8 mouse cellular contexts compared by ENCODE assay signal in genomic region chr13:112799721-112800241, GRCm38 (mm10). TPM values are rescaled to one million over a fixed set of nuclear protein-coding genes. Genes with fewer than 3 reads are reported as not detected.
DNase-seq lines count a peak whose midpoint lies in the region; ATAC-seq and TF ChIP-seq lines count a peak whose summit lies in the region.

No protein-coding gene starts in this region.

- no peak for DNase-seq in hindbrain, embryonic 11.5 days (ENCODE audit: low spot score)
- no peak for DNase-seq in midbrain, postnatal 0 days (ENCODE audit: low spot score)
- no peak for DNase-seq in yolk sac, embryonic 10.5 days (ENCODE audit: low spot score)
- DNase-seq in lung, postnatal 10 days, result no peak
- no peak for DNase-seq in layer of hippocampus, postnatal 36 days

- no peaks in the 10 kb centered on the region for H3K27me3 ChIP-seq in hindbrain, embryonic 13.5 days
- H3K27me3 ChIP-seq in hindbrain, embryonic 11.5 days (ENCODE audit: control insufficient read depth, insufficient read depth, low read length), result no peaks in the 10 kb centered on the region
- H3K27me3 ChIP-seq in ES-Bruce4 (ENCODE audit: control insufficient read depth, insufficient read depth, low read length, poor library complexity, severe bottlenecking), result no peaks in the 10 kb centered on the region
- no peaks in the 10 kb centered on the region for H3K27me3 ChIP-seq in embryonic facial prominence, embryonic 12.5 days
- H3K27me3 ChIP-seq in midbrain, postnatal 0 days (ENCODE audit: insufficient read depth, low read length), result no peaks in the 10 kb centered on the region

- TF ChIP-seq POLR2A in ES-Bruce4 (IDR thresholded peaks at IDR 0.05; ENCODE audit: insufficient read depth, low read length), result no peak

- H3K36me3 ChIP-seq in hindbrain, embryonic 13.5 days, result no peaks in the 10 kb centered on the region
- no peaks in the 10 kb centered on the region for H3K36me3 ChIP-seq in hindbrain, embryonic 11.5 days (ENCODE audit: control insufficient read depth, insufficient read depth, low read length)
- H3K36me3 ChIP-seq in ES-Bruce4 (ENCODE audit: control insufficient read depth, insufficient read depth, low read length, poor library complexity, severe bottlenecking), result no peaks in the 10 kb centered on the region
- no peaks in the 10 kb centered on the region for H3K36me3 ChIP-seq in embryonic facial prominence, embryonic 12.5 days
- no peaks in the 10 kb centered on the region for H3K36me3 ChIP-seq in midbrain, postnatal 0 days (ENCODE audit: insufficient read depth, low read length)

- no peak overlapping the region for H3K9ac ChIP-seq in hindbrain, embryonic 13.5 days
- no peak overlapping the region for H3K9ac ChIP-seq in hindbrain, embryonic 11.5 days (ENCODE audit: low read depth, low read length)
- H3K9ac ChIP-seq in ES-Bruce4 (ENCODE audit: low read depth, poor library complexity, severe bottlenecking), result peak overlapping the region; percentile 47
- H3K9ac ChIP-seq in embryonic facial prominence, embryonic 12.5 days, result no peak overlapping the region
- no peak overlapping the region for H3K9ac ChIP-seq in midbrain, postnatal 0 days (replicated peaks; ENCODE audit: low read length, poor library complexity, severe bottlenecking)

- no peaks in the 10 kb centered on the region for H3K9me3 ChIP-seq in hindbrain, embryonic 13.5 days
- H3K9me3 ChIP-seq in hindbrain, embryonic 11.5 days (ENCODE audit: control insufficient read depth, low read length), result no peaks in the 10 kb centered on the region
- no peaks in the 10 kb centered on the region for H3K9me3 ChIP-seq in ES-Bruce4 (replicated peaks; ENCODE audit: control insufficient read depth, insufficient read depth, low read length, poor library complexity, severe bottlenecking)
- H3K9me3 ChIP-seq in embryonic facial prominence, embryonic 12.5 days, result no peaks in the 10 kb centered on the region
- H3K9me3 ChIP-seq in midbrain, postnatal 0 days (ENCODE audit: low read length), result no peaks in the 10 kb centered on the region

- peak overlapping the region; percentile 97; the same call in 1 of the 2 replicates for H3K27ac ChIP-seq in hindbrain, embryonic 13.5 days
- no peak overlapping the region for H3K27ac ChIP-seq in hindbrain, embryonic 11.5 days (ENCODE audit: low read depth, low read length)
- peak overlapping the region; percentile 94 for H3K27ac ChIP-seq in ES-Bruce4 (ENCODE audit: insufficient read depth, low read length)
- no peak overlapping the region; the same call in 1 of the 2 replicates for H3K27ac ChIP-seq in embryonic facial prominence, embryonic 12.5 days
- H3K27ac ChIP-seq in midbrain, postnatal 0 days (ENCODE audit: low read depth, low read length), result no peak overlapping the region

- ATAC-seq in hindbrain, embryonic 13.5 days (ENCODE audit: low FRiP score), result no peak
- ATAC-seq in hindbrain, embryonic 11.5 days (ENCODE audit: low FRiP score), result no peak
- no peak for ATAC-seq in embryonic facial prominence, embryonic 12.5 days (ENCODE audit: insufficient number of reproducible peaks, insufficient read depth, low FRiP score, low TSS enrichment)
- ATAC-seq in midbrain, postnatal 0 days (ENCODE audit: low FRiP score), result no peak

- no peak for TF ChIP-seq CTCF in ES-Bruce4 (IDR thresholded peaks at IDR 0.05; ENCODE audit: low read depth, low read length)
- no peak for TF ChIP-seq CTCF in midbrain, postnatal 0 days (IDR thresholded peaks at IDR 0.05)

- peaks cover 23% of the 10 kb centered on the region for H3K4me1 ChIP-seq in hindbrain, embryonic 13.5 days (replicated peaks)
- H3K4me1 ChIP-seq in hindbrain, embryonic 11.5 days (replicated peaks; ENCODE audit: control insufficient read depth, insufficient read depth, low read length), result no peaks in the 10 kb centered on the region
- H3K4me1 ChIP-seq in ES-Bruce4 (ENCODE audit: control insufficient read depth, insufficient read depth, low read length), result peaks cover 7% of the 10 kb centered on the region
- peaks cover 6% of the 10 kb centered on the region; the same call in 1 of the 2 replicates for H3K4me1 ChIP-seq in embryonic facial prominence, embryonic 12.5 days
- H3K4me1 ChIP-seq in midbrain, postnatal 0 days (ENCODE audit: insufficient read depth, low read length), result peaks cover 3% of the 10 kb centered on the region; the same call in 1 of the 2 replicates

- 78% methylated on average over 8 of the region's 8 CpGs for WGBS in hindbrain, embryonic 13.5 days
- WGBS in hindbrain, embryonic 11.5 days, result 74% methylated on average over 8 of the region's 8 CpGs
- WGBS in embryonic facial prominence, embryonic 12.5 days, result 79% methylated on average over 8 of the region's 8 CpGs
- 73% methylated on average over 8 of the region's 8 CpGs for WGBS in midbrain, postnatal 0 days

- no peak overlapping the region; the same call in 1 of the 2 replicates for H3K4me2 ChIP-seq in hindbrain, embryonic 13.5 days
- H3K4me2 ChIP-seq in hindbrain, embryonic 11.5 days (replicated peaks; ENCODE audit: low read depth, low read length), result no peak overlapping the region
- peak overlapping the region; percentile 85; the same call in 1 of the 2 replicates for H3K4me2 ChIP-seq in embryonic facial prominence, embryonic 12.5 days (replicated peaks)
- peak overlapping the region; percentile 69 for H3K4me2 ChIP-seq in midbrain, postnatal 0 days (ENCODE audit: low read depth, low read length, poor library complexity, severe bottlenecking)

- peak overlapping the region; percentile 75; the same call in 1 of the 2 replicates for H3K4me3 ChIP-seq in hindbrain, embryonic 13.5 days
- H3K4me3 ChIP-seq in hindbrain, embryonic 11.5 days (ENCODE audit: low read depth, low read length), result no peak overlapping the region
- 0 out of 2 replicates have a peak overlapping the region, but pooled peaks have one; percentile 24 for H3K4me3 ChIP-seq in ES-Bruce4 (ENCODE audit: low read depth, low read length)
- no peak overlapping the region for H3K4me3 ChIP-seq in embryonic facial prominence, embryonic 12.5 days
- no peak overlapping the region for H3K4me3 ChIP-seq in midbrain, postnatal 0 days (ENCODE audit: low read depth, low read length)

- TF ChIP-seq EP300 in ES-Bruce4 (IDR thresholded peaks at IDR 0.05; ENCODE audit: insufficient read depth, low read depth, low read length), result no peak

RNA-seq across cellular contexts. Expression of gene Plpp1, which starts 0.8 kb away (rescaled TPM):
- 51.7 and 53.3 TPM in 2 replicates for polyA plus RNA-seq in hindbrain, embryonic 13.5 days (2015; fragmentation: Nextera tagmentation; extraction: Ambion mirVana)
- polyA plus RNA-seq in hindbrain, embryonic 11.5 days (2014; fragmentation: Nextera tagmentation; extraction: Ambion mirVana), result 22.1 and 24.0 TPM in 2 replicates
- polyA plus RNA-seq in ES-Bruce4 (2011; ENCODE audit: insufficient read depth, insufficient read length, low read depth, missing spikeins), result 19.9 and 21.1 TPM in 2 replicates
- polyA plus RNA-seq in embryonic facial prominence, embryonic 12.5 days (2016; fragmentation: Nextera tagmentation; extraction: Ambion mirVana), result 34.4 and 38.2 TPM in 2 replicates
- 59.7 and 59.9 TPM in 2 replicates for total RNA-seq in midbrain, postnatal 0 days (2014; rRNA removed)
- 87.2 and 91.0 TPM in 2 replicates for polyA plus RNA-seq in midbrain, postnatal 0 days (2015; fragmentation: Nextera tagmentation; extraction: Ambion mirVana)
- total RNA-seq in layer of hippocampus, postnatal 36 days (2021), result 10 to 100 TPM; 28.5 to 30.7 TPM

Comparison
In these comparisons a context has a peak if more than half of its experiments do, and no peak if none do; other contexts are left out.
1. H3K27ac ChIP-seq: peak in hindbrain, embryonic 13.5 days (single experiment) and ES-Bruce4 (single experiment); none in hindbrain, embryonic 11.5 days (single experiment), embryonic facial prominence, embryonic 12.5 days (single experiment) and midbrain, postnatal 0 days (single experiment).
2. H3K4me3 ChIP-seq: peak in hindbrain, embryonic 13.5 days (single experiment) and ES-Bruce4 (single experiment); none in hindbrain, embryonic 11.5 days (single experiment), embryonic facial prominence, embryonic 12.5 days (single experiment) and midbrain, postnatal 0 days (single experiment).
3. H3K4me2 ChIP-seq: peak in embryonic facial prominence, embryonic 12.5 days (single experiment) and midbrain, postnatal 0 days (single experiment); none in hindbrain, embryonic 13.5 days (single experiment) and hindbrain, embryonic 11.5 days (single experiment).